Mouse (Mus musculus): Measurements from ENCODE around the gene Esx1.

DNA sequence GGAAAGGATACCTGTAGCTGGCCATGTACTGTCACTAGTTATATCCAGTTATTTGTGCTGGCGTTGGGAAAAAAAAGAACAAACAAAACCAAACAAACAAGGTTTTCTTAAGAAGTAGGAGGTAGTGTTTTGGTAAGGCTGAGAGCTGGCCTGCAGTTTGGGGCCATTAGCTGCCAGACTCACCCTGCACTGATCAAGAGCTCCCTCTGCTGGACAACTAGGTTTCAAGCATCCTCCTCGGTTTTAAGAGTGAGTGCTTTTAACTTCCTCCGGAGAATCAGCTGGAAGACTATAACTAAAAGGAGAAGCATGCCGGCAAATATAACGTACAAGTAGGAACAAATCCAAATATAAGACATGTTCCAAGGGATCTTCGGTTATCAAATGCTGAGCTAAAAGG lies 19.8 kb upstream of the Esx1 start:
- TF ChIP-seq MAFK (IDR thresholded peaks at IDR 0.05; ENCODE audit: insufficient replicate concordance, low read length) (no peak), SMC3 (IDR thresholded peaks at IDR 0.05; ENCODE audit: low read depth, low read length) (peak; percentile 12; the same call in 1 of the 2 replicates), EP300 (IDR thresholded peaks at IDR 0.05; ENCODE audit: low read length) (no peak), CTCF (conservative IDR thresholded peaks at IDR 0.05 in 1 of 2, IDR thresholded peaks at IDR 0.05 in 1 of 2; ENCODE audit: low read depth in 2 of 2, low read length in 2 of 2) (peak; percentile 29 to 67; a peak in 3 of 4 replicates)

Data from CH12.LX (cell line).